In the genomic region with DNA sequence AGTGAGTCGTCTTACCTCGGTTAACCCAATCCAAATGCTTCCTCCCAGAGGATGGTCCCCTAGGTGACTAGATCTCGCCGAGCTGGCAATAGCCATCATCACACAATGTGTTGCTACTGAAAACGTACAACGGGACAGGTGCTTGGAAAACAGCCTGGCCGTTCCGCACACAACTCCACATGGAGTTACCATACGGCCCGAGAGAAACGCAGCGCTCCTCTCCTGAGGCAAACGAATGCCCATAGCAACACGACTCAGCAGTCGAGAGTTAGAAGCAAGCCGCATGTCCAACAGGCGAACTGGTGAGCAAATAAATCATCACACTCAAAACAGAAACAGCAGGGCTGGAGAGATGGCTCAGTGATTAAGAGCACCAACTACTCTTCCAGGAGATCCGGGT, we compare ENCODE assay signal across 16 mouse cellular contexts. TPM values are rescaled to one million over a fixed set of nuclear protein-coding genes. Genes with fewer than 3 reads are reported as not detected.
DNase-seq lines count a peak whose midpoint lies in the region.
"Had no signal": no experiment of that assay in that cellular context is flagged by ENCODE, and none has a peak within 500 bp of the region (broad histone marks: within the 10 kb centered on the region; RNA-seq: fewer than 3 reads in every experiment).

No protein-coding gene starts in this region.

- DNase-seq in right cerebral cortex, postnatal 25 days, result peak; percentile 15
- no peak for DNase-seq in right cerebral cortex, postnatal 36 days (ENCODE audit: low spot score in 2 of 2)
- peak; percentile 72 to 73 for DNase-seq in layer of hippocampus, adult 8-10 months (ENCODE audit: low spot score in 2 of 2)
- peak; percentile 34 to 40 for DNase-seq in layer of hippocampus, postnatal 25 days (ENCODE audit: extremely low spot score in 1 of 2, low spot score in 1 of 2)
- DNase-seq in frontal cortex, postnatal 14 days (ENCODE audit: low spot score in 2 of 2), result no peak
- no peak for DNase-seq in cerebellum, postnatal 25 days
- DNase-seq: adrenal gland, postnatal 25 days; B cell, adult 2 months; cerebellum, adult 2 months; cerebellum, postnatal 14 days; gastrocnemius, postnatal 25 days; heart, adult 11 months; heart, postnatal 4 days; kidney, adult 11 months; kidney, postnatal 14 days; thymus, postnatal 4 days had no signal

RNA-seq across cellular contexts. Expression of gene Fam136a, which starts 38.6 kb away (rescaled TPM):
- 10 to 100 TPM; 24.4 to 27.8 (median 27.3) TPM for total RNA-seq in layer of hippocampus, adult 8-10 months (2022)
- total RNA-seq in layer of hippocampus, postnatal 25 days (2021), result 10 to 100 TPM; 32.8 TPM

RNA-seq across cellular contexts. Expression of gene Snrpg, which starts 44.2 kb away (rescaled TPM):
- 10 to 100 TPM; 44.1 to 77.4 (median 71.6) TPM for total RNA-seq in layer of hippocampus, adult 8-10 months (2022)
- 10 to 100 TPM; 77.8 to 78.4 TPM for total RNA-seq in layer of hippocampus, postnatal 25 days (2021)

Comparison
In these comparisons a context has a peak if more than half of its experiments do, and no peak if none do; other contexts are left out.
1. DNase-seq: peak in right cerebral cortex, postnatal 25 days (single experiment), layer of hippocampus, adult 8-10 months (2 of 2) and layer of hippocampus, postnatal 25 days (2 of 2); none in right cerebral cortex, postnatal 36 days (0 of 2), frontal cortex, postnatal 14 days (0 of 2) and cerebellum, postnatal 25 days (0 of 2).